Mouse (Mus musculus): Measurements from ENCODE around the gene Cul9. TPM values are rescaled to one million over a fixed set of nuclear protein-coding genes. Genes with fewer than 3 reads are reported as not detected.

The Cul9 gene
- polyA plus RNA-seq, 1 experiment from 2014 or later = 2.5 TPM

DNA sequence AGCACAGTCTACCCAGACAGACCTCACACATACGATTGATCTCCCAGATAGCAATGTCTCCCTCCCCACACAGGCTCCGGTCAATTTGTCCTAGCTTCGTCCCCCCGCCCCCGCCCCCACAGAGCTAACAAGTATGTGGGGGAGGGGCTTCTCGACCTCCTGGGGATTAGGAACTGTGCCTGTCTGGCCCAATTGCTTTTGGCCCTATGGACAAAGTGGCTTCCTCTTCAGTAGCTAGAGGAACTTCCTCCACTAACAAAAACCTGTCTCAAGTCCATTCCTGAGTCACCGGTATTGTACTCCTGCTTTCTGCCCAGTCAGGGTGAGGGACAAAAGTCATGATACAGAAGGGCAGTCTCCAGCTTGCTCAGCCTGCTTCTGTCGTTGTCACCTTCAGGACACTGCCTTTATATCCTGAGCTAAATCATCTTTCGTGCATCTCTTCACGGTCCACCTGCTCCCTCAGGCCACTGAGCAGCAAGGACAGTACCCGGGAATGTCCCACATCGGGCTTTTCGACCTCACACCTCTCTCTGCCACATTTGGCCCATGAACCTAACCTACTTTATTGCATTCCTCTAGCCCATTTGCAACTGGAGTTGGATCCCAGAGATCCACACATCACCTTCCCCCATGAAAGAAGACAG lies 92.8 kb downstream of the Cul9 start:
- no peak for DNase-seq (ENCODE audit: low spot score)

DNA sequence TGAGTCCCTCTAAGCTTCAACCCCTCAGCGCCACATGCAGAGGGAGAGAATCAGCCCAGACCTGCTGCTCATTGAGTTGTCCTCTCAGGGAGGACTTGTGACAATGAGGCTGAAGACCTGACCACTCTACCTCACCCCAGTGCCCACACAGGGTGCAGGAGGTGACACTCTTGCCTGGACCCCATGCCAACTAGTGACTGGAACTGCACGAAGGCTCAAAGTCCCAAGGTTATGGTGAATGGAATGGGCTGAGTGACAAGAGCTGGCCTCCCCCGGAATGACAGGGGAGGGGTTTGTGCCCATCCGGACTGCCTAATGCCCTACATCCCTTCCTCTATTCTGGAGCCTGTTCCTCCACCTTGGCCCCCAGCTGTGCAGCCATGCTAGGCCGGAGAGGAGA lies 93.5 kb downstream of the Cul9 start:
- DNase-seq (ENCODE audit: low spot score) = no peak

Small RNA genes lying within 50 kb of the gene (microRNA-seq; reads per million reads assigned to microRNA genes)
- not detected for gene Mir6976 (ENCODE audit: borderline number of aligned reads)

Other genes with a start within 250 kb of the Cul9 start
- 8.1 and 9.6 TPM in 2 replicates for gene Dlk2, start 249.0 kb downstream of the Cul9 start, polyA plus RNA-seq (2015; fragmentation: Nextera tagmentation; extraction: Ambion mirVana)
- gene Abcc10, start 218.0 kb downstream of the Cul9 start, polyA plus RNA-seq (2015; fragmentation: Nextera tagmentation; extraction: Ambion mirVana) = 3.5 and 4.0 TPM in 2 replicates
- gene Zfp318, start 162.7 kb downstream of the Cul9 start, polyA plus RNA-seq (2015; fragmentation: Nextera tagmentation; extraction: Ambion mirVana) = 5.4 and 5.6 TPM in 2 replicates
- gene Crip3, start 117.5 kb downstream of the Cul9 start, polyA plus RNA-seq (2015; fragmentation: Nextera tagmentation; extraction: Ambion mirVana) = 294 and 308 TPM in 2 replicates
- 6.4 and 9.4 TPM in 2 replicates for gene Slc22a7, start 107.9 kb downstream of the Cul9 start, polyA plus RNA-seq (2015; fragmentation: Nextera tagmentation; extraction: Ambion mirVana)
- 0.08 TPM in 1 of 2 replicates, not detected in the other for gene Ttbk1, start 58.7 kb downstream of the Cul9 start, polyA plus RNA-seq (2015; fragmentation: Nextera tagmentation; extraction: Ambion mirVana)
- gene Dnph1, start 49.7 kb downstream of the Cul9 start, polyA plus RNA-seq (2015; fragmentation: Nextera tagmentation; extraction: Ambion mirVana) = 28.3 and 33.7 TPM in 2 replicates
- 5.0 and 7.5 TPM in 2 replicates for gene Srf, start 9.8 kb upstream of the Cul9 start, polyA plus RNA-seq (2015; fragmentation: Nextera tagmentation; extraction: Ambion mirVana)
- gene Ptk7, start 83.1 kb upstream of the Cul9 start, polyA plus RNA-seq (2015; fragmentation: Nextera tagmentation; extraction: Ambion mirVana) = 24.7 and 25.1 TPM in 2 replicates
- gene Klc4, start 99.6 kb upstream of the Cul9 start, polyA plus RNA-seq (2015; fragmentation: Nextera tagmentation; extraction: Ambion mirVana) = 17.7 and 18.4 TPM in 2 replicates
- gene Mrpl2, start 99.8 kb upstream of the Cul9 start, polyA plus RNA-seq (2015; fragmentation: Nextera tagmentation; extraction: Ambion mirVana) = 110 and 113 TPM in 2 replicates
- 14.0 and 16.0 TPM in 2 replicates for gene Cul7, start 103.9 kb upstream of the Cul9 start, polyA plus RNA-seq (2015; fragmentation: Nextera tagmentation; extraction: Ambion mirVana)
- 53.2 and 68.6 TPM in 2 replicates for gene Rrp36, start 128.0 kb upstream of the Cul9 start, polyA plus RNA-seq (2015; fragmentation: Nextera tagmentation; extraction: Ambion mirVana)
- 106 and 109 TPM in 2 replicates for gene Mea1, start 132.4 kb upstream of the Cul9 start, polyA plus RNA-seq (2015; fragmentation: Nextera tagmentation; extraction: Ambion mirVana)
- gene Klhdc3, start 134.5 kb upstream of the Cul9 start, polyA plus RNA-seq (2015; fragmentation: Nextera tagmentation; extraction: Ambion mirVana) = 77.8 and 78.6 TPM in 2 replicates
- 54.0 and 56.6 TPM in 2 replicates for gene Ppp2r5d, start 158.7 kb upstream of the Cul9 start, polyA plus RNA-seq (2015; fragmentation: Nextera tagmentation; extraction: Ambion mirVana)
- 22.8 and 23.3 TPM in 2 replicates for gene Pex6, start 165.1 kb upstream of the Cul9 start, polyA plus RNA-seq (2015; fragmentation: Nextera tagmentation; extraction: Ambion mirVana)
- gene Gnmt, start 182.8 kb upstream of the Cul9 start, polyA plus RNA-seq (2015; fragmentation: Nextera tagmentation; extraction: Ambion mirVana) = 2.9 and 3.0 TPM in 2 replicates
- 55.1 and 58.0 TPM in 2 replicates for gene Cnpy3, start 205.8 kb upstream of the Cul9 start, polyA plus RNA-seq (2015; fragmentation: Nextera tagmentation; extraction: Ambion mirVana)
- gene Ptcra, start 217.3 kb upstream of the Cul9 start, polyA plus RNA-seq (2015; fragmentation: Nextera tagmentation; extraction: Ambion mirVana) = 118 and 120 TPM in 2 replicates
- 112 and 116 TPM in 2 replicates for gene 2310039H08Rik, start 226.2 kb upstream of the Cul9 start, polyA plus RNA-seq (2015; fragmentation: Nextera tagmentation; extraction: Ambion mirVana)
- 136 and 137 TPM in 2 replicates for gene Rpl7l1, start 236.3 kb upstream of the Cul9 start, polyA plus RNA-seq (2015; fragmentation: Nextera tagmentation; extraction: Ambion mirVana)

All from thymus, postnatal 0 days (tissue).